Mouse (Mus musculus): Measurements from ENCODE around the gene Acta2. TPM values are rescaled to one million over a fixed set of nuclear protein-coding genes. Genes with fewer than 3 reads are reported as not detected.
A peak's percentile ranks its signal among the peaks of the same experiment; 100 is the strongest.
"Not testable (repeated sequence)": the region's sequence is repeated elsewhere in the genome, so short reads cannot be mapped to it uniquely, and the experiment has no call there.

The Acta2 gene
- polyA plus RNA-seq, 1 experiment from 2014 or later: 263 TPM

- Histone ChIP-seq H3K27me3 (no peaks in the 10 kb centered on the region), H3K9ac (no peak overlapping the region), H3K9me3 (no peaks in the 10 kb centered on the region), H3K4me2 (replicated peaks) (no peak overlapping the region), H3K27ac (no peak overlapping the region), H3K4me3 (no peak overlapping the region), H3K4me1 (peaks cover 10% of the 10 kb centered on the region), H3K36me3 (no peaks in the 10 kb centered on the region)
- whole genome bisulfite sequencing: 85% methylated on average over 12 of the region's 12 CpGs
- ATAC-seq (ENCODE audit: low FRiP score, low read depth): no peak
Observed at GRCm38 (mm10) chr19:34212489-34213250, 42.7 kb downstream of the Acta2 start.

GRCm38 (mm10) chr19:34210841-34211240 is 44.5 kb downstream of the Acta2 start:
- no peaks in the 10 kb centered on the region for H3K9me3 ChIP-seq
- WGBS: 69% methylated on average over 2 of the region's 2 CpGs
- no peak for ATAC-seq (ENCODE audit: low FRiP score, low read depth)

GRCm38 (mm10) chr19:34209930-34210581 is 45.3 kb downstream of the Acta2 start:
- H3K36me3 ChIP-seq: no peaks in the 10 kb centered on the region
- H3K4me2 ChIP-seq (replicated peaks): no peak overlapping the region
- peaks cover 5% of the 10 kb centered on the region; the same call in 1 of the 2 replicates for H3K4me1 ChIP-seq
- H3K9ac ChIP-seq: no peak overlapping the region
- H3K27ac ChIP-seq: no peak overlapping the region
- H3K9me3 ChIP-seq: no peaks in the 10 kb centered on the region
- ATAC-seq (ENCODE audit: low FRiP score, low read depth): no peak
- H3K27me3 ChIP-seq: no peaks in the 10 kb centered on the region
- no peak overlapping the region for H3K4me3 ChIP-seq
- 76% methylated on average over 8 of the region's 8 CpGs for whole genome bisulfite sequencing

More at GRCm38 (mm10) chr19:34210841-34211240, 44.5 kb downstream of the Acta2 start:
- Histone ChIP-seq H3K36me3 (no peaks in the 10 kb centered on the region), H3K9ac (no peak overlapping the region), H3K4me3 (no peak overlapping the region), H3K4me1 (peaks cover 5% of the 10 kb centered on the region; the same call in 1 of the 2 replicates), H3K27ac (no peak overlapping the region), H3K4me2 (replicated peaks) (no peak overlapping the region), H3K27me3 (no peaks in the 10 kb centered on the region)

GRCm38 (mm10) chr19:34209031-34209430 is 46.4 kb downstream of the Acta2 start:
- no peak for ATAC-seq (ENCODE audit: low FRiP score, low read depth)
- Histone ChIP-seq H3K9ac (no peak overlapping the region), H3K4me3 (no peak overlapping the region), H3K4me2 (replicated peaks) (no peak overlapping the region), H3K36me3 (no peaks in the 10 kb centered on the region), H3K9me3 (no peaks in the 10 kb centered on the region), H3K4me1 (peaks cover 5% of the 10 kb centered on the region; the same call in 1 of the 2 replicates), H3K27me3 (no peaks in the 10 kb centered on the region), H3K27ac (no peak overlapping the region)
- whole genome bisulfite sequencing: 85% methylated on average over 3 of the region's 3 CpGs

- Histone ChIP-seq H3K4me2 (replicated peaks) (no peak overlapping the region), H3K4me3 (no peak overlapping the region), H3K27me3 (no peaks in the 10 kb centered on the region), H3K9me3 (no peaks in the 10 kb centered on the region), H3K36me3 (no peaks in the 10 kb centered on the region), H3K9ac (no peak overlapping the region), H3K4me1 (peaks cover 5% of the 10 kb centered on the region; the same call in 1 of the 2 replicates), H3K27ac (no peak overlapping the region)
- WGBS: 91% methylated on average over 8 of the region's 8 CpGs
- ATAC-seq (ENCODE audit: low FRiP score, low read depth): no peak
Observed at GRCm38 (mm10) chr19:34206760-34207440, 48.5 kb downstream of the Acta2 start.

- 58% methylated on average over 4 of the region's 4 CpGs for WGBS
- H3K4me1 ChIP-seq: not testable (repeated sequence)
Observed at GRCm38 (mm10) chr19:34206128-34206527, 49.3 kb downstream of the Acta2 start.

GRCm38 (mm10) chr19:34202668-34203067 is 52.7 kb downstream of the Acta2 start:
- Histone ChIP-seq H3K36me3 (no peaks in the 10 kb centered on the region), H3K9ac (no peak overlapping the region), H3K4me2 (replicated peaks) (no peak overlapping the region), H3K4me1 (peaks cover 6% of the 10 kb centered on the region; the same call in 1 of the 2 replicates), H3K4me3 (no peak overlapping the region), H3K27ac (no peak overlapping the region), H3K27me3 (no peaks in the 10 kb centered on the region), H3K9me3 (no peaks in the 10 kb centered on the region)
- ATAC-seq (ENCODE audit: low FRiP score, low read depth): no peak
- WGBS: 78% methylated on average over 2 of the region's 2 CpGs

More at GRCm38 (mm10) chr19:34206128-34206527, 49.3 kb downstream of the Acta2 start:
- H3K36me3 ChIP-seq; H3K4me3 ChIP-seq; H3K9me3 ChIP-seq; H3K4me2 ChIP-seq (replicated peaks); H3K9ac ChIP-seq; ATAC-seq (ENCODE audit: low FRiP score, low read depth); H3K27ac ChIP-seq; H3K27me3 ChIP-seq: not testable (repeated sequence)

- no peak overlapping the region for H3K27ac ChIP-seq
- WGBS: 23% methylated on average over 2 of the region's 2 CpGs
- H3K4me1 ChIP-seq: peaks cover 17% of the 10 kb centered on the region
- no peaks in the 10 kb centered on the region for H3K27me3 ChIP-seq
- no peaks in the 10 kb centered on the region for H3K9me3 ChIP-seq
- H3K4me2 ChIP-seq (replicated peaks): no peak overlapping the region
- no peak overlapping the region for H3K4me3 ChIP-seq
- no peak for ATAC-seq (ENCODE audit: low FRiP score, low read depth)
- H3K9ac ChIP-seq: no peak overlapping the region
- no peaks in the 10 kb centered on the region for H3K36me3 ChIP-seq
Observed at GRCm38 (mm10) chr19:34199488-34199887, 55.9 kb downstream of the Acta2 start.

- H3K4me1 ChIP-seq: peaks cover 19% of the 10 kb centered on the region
- no peak for ATAC-seq (ENCODE audit: low FRiP score, low read depth)
- no peak overlapping the region for H3K27ac ChIP-seq
- H3K4me3 ChIP-seq: no peak overlapping the region
- H3K27me3 ChIP-seq: no peaks in the 10 kb centered on the region
- no peaks in the 10 kb centered on the region for H3K36me3 ChIP-seq
- H3K4me2 ChIP-seq (replicated peaks): no peak overlapping the region
- no peak overlapping the region for H3K9ac ChIP-seq
- H3K9me3 ChIP-seq: no peaks in the 10 kb centered on the region
- 76% methylated on average over 4 of the region's 4 CpGs for WGBS
Observed at GRCm38 (mm10) chr19:34198901-34199300, 56.5 kb downstream of the Acta2 start.

GRCm38 (mm10) chr19:34198066-34198465 is 57.3 kb downstream of the Acta2 start:
- Histone ChIP-seq H3K36me3 (no peaks in the 10 kb centered on the region), H3K27me3 (no peaks in the 10 kb centered on the region), H3K4me2 (replicated peaks) (no peak overlapping the region), H3K4me3 (no peak overlapping the region), H3K9ac (no peak overlapping the region), H3K4me1 (peaks cover 19% of the 10 kb centered on the region), H3K27ac (no peak overlapping the region), H3K9me3 (no peaks in the 10 kb centered on the region)
- ATAC-seq (ENCODE audit: low FRiP score, low read depth): no peak
- 94% methylated on average over 1 of the region's 1 CpGs for WGBS

GRCm38 (mm10) chr19:34195031-34195430 is 60.4 kb downstream of the Acta2 start:
- H3K36me3 ChIP-seq: no peaks in the 10 kb centered on the region
- no peak overlapping the region for H3K9ac ChIP-seq
- H3K4me3 ChIP-seq: no peak overlapping the region
- H3K27me3 ChIP-seq: peaks cover 4% of the 10 kb centered on the region; the same call in 1 of the 2 replicates
- no peak overlapping the region for H3K27ac ChIP-seq
- H3K9me3 ChIP-seq: no peaks in the 10 kb centered on the region
- H3K4me2 ChIP-seq (replicated peaks): peak overlapping the region; percentile 80; the same call in 1 of the 2 replicates
- WGBS: 20% methylated on average over 2 of the region's 2 CpGs
- peaks cover 22% of the 10 kb centered on the region for H3K4me1 ChIP-seq
- ATAC-seq (ENCODE audit: low FRiP score, low read depth): peak; percentile 55
